Mouse (Mus musculus): ENCODE data around the gene Lrp10. TPM values are rescaled to one million over a fixed set of nuclear protein-coding genes. Genes with fewer than 3 reads are reported as not detected.
A peak's percentile ranks its signal among the peaks of the same experiment; 100 is the strongest.

Gene Lrp10
- polyA plus RNA-seq, 1 experiment, result 168 TPM

DNA sequence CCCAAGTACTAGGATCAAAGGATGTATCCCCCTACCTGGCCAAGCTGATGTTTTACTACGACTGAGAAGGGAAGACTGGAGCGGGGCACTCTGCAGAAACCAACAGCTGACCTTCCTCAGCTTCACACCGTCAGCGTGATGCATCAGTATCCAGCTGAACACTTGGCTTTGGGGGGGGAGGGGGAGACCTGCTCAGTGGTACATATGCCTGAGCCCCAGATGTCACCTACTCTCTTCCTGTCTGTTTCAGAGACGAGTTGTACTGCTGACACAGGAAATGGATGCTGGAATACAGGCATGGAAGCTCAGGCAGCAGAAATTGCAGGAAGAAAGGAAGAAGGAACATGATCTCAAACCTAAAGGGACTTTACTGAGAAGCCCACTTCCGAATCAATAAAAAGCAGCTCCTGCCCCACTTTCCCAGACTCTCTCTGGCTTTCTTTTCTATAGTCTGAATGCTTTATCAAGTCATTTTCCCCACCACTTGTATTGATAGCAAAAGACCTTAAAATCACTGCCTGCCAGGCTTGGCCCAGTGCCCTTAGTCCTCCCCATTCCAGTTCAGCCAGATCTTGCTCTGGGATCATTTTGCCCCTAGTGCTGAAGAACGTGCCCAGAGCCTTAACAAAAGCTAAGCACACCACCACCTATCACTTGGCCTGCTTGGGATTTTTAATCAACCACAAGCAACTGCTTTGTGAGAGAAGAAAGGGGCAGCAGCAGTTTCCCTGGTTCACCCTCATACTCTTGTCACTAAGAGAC, 34.4 kb upstream of the Lrp10 start:
- Histone ChIP-seq H3K27ac (ENCODE audit: insufficient read depth, low read depth, low read length) (no peak overlapping the region), H3K36me3 (ENCODE audit: control insufficient read depth, insufficient read depth, low read length) (no peaks in the 10 kb centered on the region), H3K4me3 (ENCODE audit: insufficient read depth, low read depth, low read length) (no peak overlapping the region), H3K4me1 (ENCODE audit: control insufficient read depth, insufficient read depth, low read length) (peaks cover 8% of the 10 kb centered on the region; the same call in 1 of the 2 replicates), H3K27me3 (replicated peaks; ENCODE audit: control insufficient read depth, insufficient read depth, low read length) (no peaks in the 10 kb centered on the region)
- 57% methylated on average over 7 of the region's 7 CpGs for WGBS
- no peak for TF ChIP-seq POLR2A (IDR thresholded peaks at IDR 0.05; ENCODE audit: low read depth, low read length)
- no peak for TF ChIP-seq CTCF (conservative IDR thresholded peaks at IDR 0.05; ENCODE audit: insufficient read depth, insufficient read length, low read depth, low read length)
- no peak for DNase-seq

DNA sequence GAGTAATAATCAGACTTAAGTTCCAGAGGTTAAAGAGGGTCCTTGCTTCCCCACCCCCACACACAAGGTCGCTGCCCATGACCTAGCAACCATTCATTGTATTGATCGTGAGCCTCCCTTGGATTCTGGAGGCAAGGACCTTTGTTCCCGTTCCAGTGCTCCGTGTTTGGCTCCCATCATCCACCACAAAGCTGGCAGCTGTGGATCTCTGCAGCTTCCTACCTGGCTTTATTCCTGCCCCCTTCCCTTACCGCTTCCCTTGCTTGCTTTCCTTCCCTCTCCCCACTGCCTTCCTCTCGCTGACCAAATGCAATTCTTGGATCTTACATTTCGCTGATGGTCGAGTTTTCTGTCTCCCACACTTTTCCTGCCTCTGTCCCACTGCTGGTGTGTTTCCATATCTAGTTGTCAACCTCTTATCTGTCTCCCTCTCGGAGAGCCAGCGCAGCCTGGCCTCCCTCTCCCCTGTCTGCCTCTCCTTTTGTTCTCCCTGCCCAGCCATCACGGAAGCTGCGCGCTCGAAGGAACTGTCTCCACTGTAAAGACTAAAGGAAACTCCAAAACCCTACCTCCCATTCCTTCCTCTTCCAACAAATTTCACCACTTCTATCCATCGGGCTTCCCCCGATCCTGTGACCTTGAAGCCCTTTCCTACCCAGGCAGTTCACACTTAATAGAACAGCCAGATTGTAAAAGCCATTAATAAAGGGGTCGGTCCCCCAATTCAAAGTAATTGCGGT, 33.4 kb upstream of the Lrp10 start:
- Histone ChIP-seq H3K36me3 (ENCODE audit: control insufficient read depth, insufficient read depth, low read length) (no peaks in the 10 kb centered on the region), H3K4me1 (ENCODE audit: control insufficient read depth, insufficient read depth, low read length) (peaks cover 8% of the 10 kb centered on the region; the same call in 1 of the 2 replicates), H3K4me3 (ENCODE audit: insufficient read depth, low read depth, low read length) (peak overlapping the region; percentile 59), H3K27me3 (replicated peaks; ENCODE audit: control insufficient read depth, insufficient read depth, low read length) (no peaks in the 10 kb centered on the region), H3K27ac (ENCODE audit: insufficient read depth, low read depth, low read length) (peak overlapping the region; percentile 36; the same call in 1 of the 2 replicates)
- TF ChIP-seq CTCF (conservative IDR thresholded peaks at IDR 0.05; ENCODE audit: insufficient read depth, insufficient read length, low read depth, low read length) (no peak), POLR2A (IDR thresholded peaks at IDR 0.05; ENCODE audit: low read depth, low read length) (no peak)
- WGBS, result 33% methylated on average over 18 of the region's 18 CpGs
- no peak for DNase-seq

DNA sequence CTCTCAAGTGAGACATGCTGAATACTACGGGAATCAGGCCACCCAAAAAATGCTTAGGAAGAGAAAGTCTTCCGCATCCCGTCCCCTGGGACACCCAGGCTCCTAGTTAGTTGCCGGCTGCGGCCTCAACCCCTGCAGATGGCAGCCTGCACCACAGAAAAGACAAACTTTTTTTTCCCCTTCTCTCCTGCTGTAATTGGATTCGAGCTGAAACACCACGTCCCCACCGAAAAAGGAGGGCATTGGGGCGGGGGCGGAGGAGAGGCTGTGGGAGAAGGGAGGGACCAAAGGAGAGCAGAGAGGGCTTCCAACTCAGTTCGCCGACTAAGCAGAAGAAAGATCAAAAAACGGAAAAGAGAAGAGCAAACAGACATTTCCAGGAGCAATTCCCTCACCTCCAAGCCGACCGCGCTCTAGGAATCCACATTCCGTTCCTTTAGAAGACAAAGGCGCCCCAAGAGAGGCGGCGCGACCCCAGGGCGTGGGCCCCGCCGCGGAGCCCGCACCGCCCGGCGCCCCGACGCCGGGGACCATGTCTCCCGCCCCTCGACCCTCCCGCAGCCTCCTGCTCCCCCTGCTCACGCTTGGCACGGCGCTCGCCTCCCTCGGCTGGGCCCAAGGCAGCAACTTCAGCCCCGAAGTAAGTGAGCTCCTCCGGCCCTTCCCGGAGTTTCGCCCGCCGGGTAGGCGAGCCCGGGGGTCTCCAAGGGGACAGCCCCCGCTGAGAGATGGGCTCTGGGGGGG, 32.4 kb upstream of the Lrp10 start, which contains the start of gene Mmp14:
Gene Mmp14, plus strand, starts transcription at position 279 of the 744 bp plus-strand sequence.
- H3K4me1 ChIP-seq (ENCODE audit: control insufficient read depth, insufficient read depth, low read length), result 0 out of 2 replicates have a peak, but pooled peaks cover 4% of the 10 kb centered on the region
- WGBS, result 2% methylated on average over 48 of the region's 49 CpGs
- peak within 1 kb of the TSS; percentile 36; the same call in 1 of the 2 replicates for H3K27ac ChIP-seq (ENCODE audit: insufficient read depth, low read depth, low read length)
- DNase-seq, result peak; percentile 66
- H3K36me3 ChIP-seq (ENCODE audit: control insufficient read depth, insufficient read depth, low read length), result no peaks in the 10 kb centered on the region
- no peaks in the 10 kb centered on the region for H3K27me3 ChIP-seq (replicated peaks; ENCODE audit: control insufficient read depth, insufficient read depth, low read length)
- TF ChIP-seq CTCF (conservative IDR thresholded peaks at IDR 0.05; ENCODE audit: insufficient read depth, insufficient read length, low read depth, low read length) (peak; percentile 32; the same call in 1 of the 2 replicates), POLR2A (IDR thresholded peaks at IDR 0.05; ENCODE audit: low read depth, low read length) (no peak)
- peak within 1 kb of the TSS; percentile 59 for H3K4me3 ChIP-seq (ENCODE audit: insufficient read depth, low read depth, low read length)

DNA sequence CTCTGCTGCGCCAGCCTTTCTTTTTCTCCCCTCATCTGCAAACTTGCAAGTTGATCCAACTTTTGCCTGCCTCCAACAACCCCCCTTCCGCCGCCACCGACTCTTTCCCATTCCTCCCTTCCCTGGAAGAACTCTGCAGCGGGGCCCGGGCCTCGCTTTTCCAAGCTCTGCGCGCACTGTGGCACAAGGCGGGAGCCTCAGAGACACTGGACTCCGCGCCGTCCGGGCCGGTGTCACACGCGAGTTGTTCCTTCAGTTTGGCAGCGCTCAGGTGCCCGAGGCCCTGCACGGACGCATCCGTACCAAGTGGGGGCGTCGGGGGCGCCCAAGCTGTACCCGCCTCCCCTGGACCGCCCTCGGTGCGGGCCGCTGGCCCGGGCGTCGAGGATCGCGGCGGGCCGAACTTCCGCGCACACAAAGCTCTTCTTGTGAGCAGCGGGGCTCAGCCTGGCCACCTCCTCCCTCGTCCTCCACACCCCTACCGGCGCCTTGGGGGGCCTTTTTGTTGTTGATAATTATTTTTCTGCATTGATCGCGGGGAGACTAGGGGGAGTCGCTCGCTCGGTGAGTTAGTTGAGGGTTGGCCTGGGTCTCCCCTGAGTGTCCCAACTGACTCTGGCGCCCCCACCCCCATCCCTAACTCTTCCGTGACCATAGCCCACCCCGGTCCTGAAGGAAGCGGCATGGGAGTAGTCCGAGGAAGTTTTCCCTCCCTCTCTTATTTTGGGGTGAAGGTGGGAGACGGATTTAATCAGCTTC, 31.7 kb upstream of the Lrp10 start:
- Histone ChIP-seq H3K4me3 (ENCODE audit: insufficient read depth, low read depth, low read length) (peak overlapping the region; percentile 59), H3K36me3 (ENCODE audit: control insufficient read depth, insufficient read depth, low read length) (no peaks in the 10 kb centered on the region), H3K27ac (ENCODE audit: insufficient read depth, low read depth, low read length) (0 out of 2 replicates have a peak overlapping the region, but pooled peaks have one; percentile 2), H3K27me3 (replicated peaks; ENCODE audit: control insufficient read depth, insufficient read depth, low read length) (no peaks in the 10 kb centered on the region), H3K4me1 (ENCODE audit: control insufficient read depth, insufficient read depth, low read length) (0 out of 2 replicates have a peak, but pooled peaks cover 4% of the 10 kb centered on the region)
- WGBS, result 9% methylated on average over 54 of the region's 54 CpGs
- TF ChIP-seq CTCF (conservative IDR thresholded peaks at IDR 0.05; ENCODE audit: insufficient read depth, insufficient read length, low read depth, low read length) (0 out of 2 replicates have a peak, but pooled peaks have one; percentile 6), POLR2A (IDR thresholded peaks at IDR 0.05; ENCODE audit: low read depth, low read length) (no peak)
- DNase-seq, result peak; percentile 36

DNA sequence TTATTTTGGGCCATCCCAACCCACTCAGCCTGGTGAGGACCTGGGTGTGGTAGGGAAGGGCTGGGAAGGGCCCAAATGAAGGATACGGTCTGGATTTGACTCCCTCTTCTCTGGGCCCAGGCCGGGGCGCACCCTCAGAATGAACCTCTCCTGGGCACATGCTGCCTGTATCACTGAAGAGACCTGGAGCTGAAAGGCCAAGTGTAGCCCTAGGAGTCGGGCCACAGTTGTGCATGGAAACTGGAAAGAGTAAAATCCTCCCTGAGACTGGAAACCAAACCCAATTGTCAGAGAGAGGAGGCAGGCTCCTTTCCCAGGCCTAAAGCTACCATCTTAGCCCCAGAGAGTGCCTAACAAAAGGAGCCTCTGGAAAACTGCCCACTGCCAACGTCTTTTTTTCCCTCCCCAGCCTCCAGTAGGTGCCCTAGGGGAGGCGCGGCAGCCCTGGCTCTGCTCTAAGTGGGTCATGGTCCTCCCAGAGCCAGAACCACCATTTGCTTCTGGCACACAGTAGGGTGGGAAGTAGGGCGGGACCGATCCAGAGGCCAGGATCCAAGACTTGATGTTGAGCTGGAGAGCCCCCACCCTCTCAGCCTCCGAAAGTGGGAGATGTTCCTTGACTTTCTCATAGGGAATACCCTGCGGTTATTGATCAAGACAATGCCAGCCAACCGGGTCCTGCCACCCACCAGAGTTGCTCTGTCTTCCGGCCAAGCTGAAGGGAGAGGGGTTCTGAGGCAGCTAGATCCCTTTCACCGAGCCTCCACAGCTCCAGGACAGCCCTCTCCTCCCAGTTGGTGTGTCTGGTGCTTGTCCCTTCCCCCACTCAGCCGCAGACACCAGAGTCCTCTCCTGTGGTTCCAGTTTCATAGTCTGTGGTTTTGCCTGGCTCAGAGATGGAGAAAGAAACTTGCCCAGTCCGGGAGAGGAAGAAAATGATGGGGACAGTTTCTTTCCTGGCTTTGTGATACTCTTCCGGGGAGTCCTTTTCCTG, 30.8 kb upstream of the Lrp10 start:
- no peaks in the 10 kb centered on the region for H3K27me3 ChIP-seq (replicated peaks; ENCODE audit: control insufficient read depth, insufficient read depth, low read length)
- peak overlapping the region; percentile 59; the same call in 1 of the 2 replicates for H3K4me3 ChIP-seq (ENCODE audit: insufficient read depth, low read depth, low read length)
- TF ChIP-seq CTCF (conservative IDR thresholded peaks at IDR 0.05; ENCODE audit: insufficient read depth, insufficient read length, low read depth, low read length), result no peak
- 0 out of 2 replicates have a peak, but pooled peaks cover 4% of the 10 kb centered on the region for H3K4me1 ChIP-seq (ENCODE audit: control insufficient read depth, insufficient read depth, low read length)
- no peak for DNase-seq
- WGBS, result 50% methylated on average over 17 of the region's 17 CpGs
- no peak overlapping the region for H3K27ac ChIP-seq (ENCODE audit: insufficient read depth, low read depth, low read length)
- no peaks in the 10 kb centered on the region for H3K36me3 ChIP-seq (ENCODE audit: control insufficient read depth, insufficient read depth, low read length)

All from kidney, adult 2 months (tissue).